ENCODE assay signal across 7 mouse cellular contexts in genomic region chr17:86167320-86168230, GRCm38 (mm10). TPM values are rescaled to one million over a fixed set of nuclear protein-coding genes. Genes with fewer than 3 reads are reported as not detected.
DNase-seq lines count a peak whose midpoint lies in the region; ATAC-seq and TF ChIP-seq lines count a peak whose summit lies in the region.

Prkce (plus strand) TSS chr17:86167785.

- H3K36me3 ChIP-seq in intestine, postnatal 0 days (ENCODE audit: control insufficient read depth, insufficient read depth), result no peaks in the 10 kb centered on the region
- no peaks in the 10 kb centered on the region; the same call in 1 of the 2 replicates for H3K36me3 ChIP-seq in limb, embryonic 12.5 days
- H3K36me3 ChIP-seq in midbrain, embryonic 14.5 days (ENCODE audit: control insufficient read depth, insufficient read depth, low read length), result no peaks in the 10 kb centered on the region

- peak within 1 kb of the TSS; percentile 99 for H3K27ac ChIP-seq in intestine, postnatal 0 days (ENCODE audit: low read depth, low read length)
- H3K27ac ChIP-seq in limb, embryonic 12.5 days, result peak within 1 kb of the TSS; percentile 94
- H3K27ac ChIP-seq in midbrain, embryonic 14.5 days (replicated peaks; ENCODE audit: low read depth, low read length), result peak within 1 kb of the TSS; percentile 85

- peak within 1 kb of the TSS; percentile 97 for H3K4me2 ChIP-seq in intestine, postnatal 0 days (replicated peaks; ENCODE audit: low read depth)
- peak within 1 kb of the TSS; percentile 92 for H3K4me2 ChIP-seq in limb, embryonic 12.5 days
- peak within 1 kb of the TSS; percentile 95 for H3K4me2 ChIP-seq in midbrain, embryonic 14.5 days (ENCODE audit: low read length)

- peak within 1 kb of the TSS; percentile 93 for H3K4me3 ChIP-seq in intestine, postnatal 0 days (ENCODE audit: low read depth, low read length)
- H3K4me3 ChIP-seq in limb, embryonic 12.5 days (replicated peaks), result peak within 1 kb of the TSS; percentile 72
- peak within 1 kb of the TSS; percentile 67 for H3K4me3 ChIP-seq in midbrain, embryonic 14.5 days (replicated peaks; ENCODE audit: low read depth, low read length)

- peaks cover 8% of the 10 kb centered on the region; the same call in 1 of the 2 replicates for H3K4me1 ChIP-seq in intestine, postnatal 0 days (replicated peaks; ENCODE audit: control insufficient read depth, insufficient read depth, low read length)
- H3K4me1 ChIP-seq in limb, embryonic 12.5 days (replicated peaks), result peaks cover 33% of the 10 kb centered on the region
- H3K4me1 ChIP-seq in midbrain, embryonic 14.5 days (ENCODE audit: control insufficient read depth, insufficient read depth, low read length), result peaks cover 27% of the 10 kb centered on the region

- ATAC-seq in intestine, postnatal 0 days, result peak; percentile 61
- ATAC-seq in limb, embryonic 12.5 days (ENCODE audit: insufficient number of reproducible peaks, insufficient read depth, low FRiP score, low TSS enrichment, low read depth), result peak; percentile 37; the same call in 1 of the 2 replicates
- peak; percentile 74 for ATAC-seq in midbrain, embryonic 14.5 days (ENCODE audit: low FRiP score, low TSS enrichment)

- under 1% methylated on average over 101 of the region's 115 CpGs for whole genome bisulfite sequencing in intestine, postnatal 0 days
- under 1% methylated on average over 95 of the region's 115 CpGs for WGBS in limb, embryonic 12.5 days
- under 1% methylated on average over 109 of the region's 115 CpGs for WGBS in midbrain, embryonic 14.5 days

- DNase-seq in adrenal gland, postnatal 10 days, result peak; percentile 91
- DNase-seq in embryo, embryonic 9.5 days (ENCODE audit: extremely low spot score), result peak; percentile 92
- peak; percentile 67 to 87 for DNase-seq in gastrocnemius, postnatal 4 days (ENCODE audit: low spot score in 2 of 2)
- peak; percentile 94 for DNase-seq in midbrain, embryonic 14.5 days
- peak; percentile 62 for DNase-seq in spleen, adult 12 weeks (ENCODE audit: low spot score)

- peak; percentile 70 for TF ChIP-seq CTCF in intestine, postnatal 0 days (IDR thresholded peaks at IDR 0.05; ENCODE audit: low read depth)

- no peaks in the 10 kb centered on the region for H3K9me3 ChIP-seq in intestine, postnatal 0 days (ENCODE audit: control insufficient read depth)
- H3K9me3 ChIP-seq in limb, embryonic 12.5 days, result no peaks in the 10 kb centered on the region
- no peaks in the 10 kb centered on the region for H3K9me3 ChIP-seq in midbrain, embryonic 14.5 days (ENCODE audit: control insufficient read depth, low read length)

- no peaks in the 10 kb centered on the region for H3K27me3 ChIP-seq in intestine, postnatal 0 days (replicated peaks; ENCODE audit: control insufficient read depth, insufficient read depth, low read length)
- peaks cover 15% of the 10 kb centered on the region for H3K27me3 ChIP-seq in limb, embryonic 12.5 days
- peaks cover 8% of the 10 kb centered on the region; the same call in 1 of the 2 replicates for H3K27me3 ChIP-seq in midbrain, embryonic 14.5 days (ENCODE audit: control insufficient read depth, insufficient read depth, low read length)

- peak within 1 kb of the TSS; percentile 85 for H3K9ac ChIP-seq in intestine, postnatal 0 days (ENCODE audit: low read depth, low read length)
- peak within 1 kb of the TSS; percentile 81 for H3K9ac ChIP-seq in limb, embryonic 12.5 days (replicated peaks)
- H3K9ac ChIP-seq in midbrain, embryonic 14.5 days (replicated peaks; ENCODE audit: low read length), result peak within 1 kb of the TSS; percentile 77

RNA-seq across cellular contexts. Expression of gene Prkce, which starts in this region (rescaled TPM):
- 10 to 100 TPM; 22.8 to 31.8 TPM for total RNA-seq in adrenal gland, postnatal 10 days (2021)
- total RNA-seq in gastrocnemius, postnatal 4 days (2021), result 10 to 100 TPM; 12.3 to 13.0 TPM
- polyA plus RNA-seq in intestine, postnatal 0 days (2015; fragmentation: Nextera tagmentation; extraction: Ambion mirVana), result 5.2 and 8.0 TPM in 2 replicates
- 5.5 and 7.7 TPM in 2 replicates for polyA plus RNA-seq in limb, embryonic 12.5 days (2016; fragmentation: Nextera tagmentation; extraction: Ambion mirVana)
- 25.4 and 29.6 TPM in 2 replicates for polyA plus RNA-seq in midbrain, embryonic 14.5 days (2014; fragmentation: Nextera tagmentation; extraction: Ambion mirVana)

Comparison
In these comparisons a context has a peak if more than half of its experiments do, and no peak if none do; other contexts are left out.
1. Peak in every context shown above with its lines: DNase-seq, ATAC-seq, H3K4me3 ChIP-seq and H3K27ac ChIP-seq.